Mouse (Mus musculus) megakaryocyte progenitor cell, adult 5-6 weeks (primary cell): Measurements from ENCODE around the gene Clcn2. TPM values are rescaled to one million over a fixed set of nuclear protein-coding genes. Genes with fewer than 3 reads are reported as not detected.

Experiments used
- ATAC-seq: replicated peaks from 2 replicates; pipeline ENCODE4 v1.8.0; 2016; ENCODE audit warnings: mild to moderate bottlenecking, moderate TSS enrichment, inconsistent platforms; ENCODE audit not compliant: poor library complexity
- total RNA-seq, 2 experiments: library from RNA; stranded (forward) in 1 of 2; stranded (reverse) in 1 of 2; fragments of 157-497, 149-512 nt in 1 of 2; fragments of 200-1000 nt in 1 of 2; gene quantifications; 2 replicates each; pipeline versions ENCODE4 v1.2.3 to v1.2.4; 2015 to 2017

The Clcn2 gene
- total RNA-seq, 2 experiments from 2014 or later = 1.3 to 1.6 TPM

GRCm38 (mm10) chr16:20702522-20702893, 15.0 kb downstream of the Clcn2 start:
- peak; percentile 82 for ATAC-seq

- no peak for ATAC-seq
Measured at GRCm38 (mm10) chr16:20701729-20702521, 15.6 kb downstream of the Clcn2 start.

- no peak for ATAC-seq
Measured at GRCm38 (mm10) chr16:20701316-20701715, 16.2 kb downstream of the Clcn2 start.

GRCm38 (mm10) chr16:20700036-20700435, 17.5 kb downstream of the Clcn2 start:
- no peak for ATAC-seq

GRCm38 (mm10) chr16:20699266-20699665, 18.3 kb downstream of the Clcn2 start:
- no peak for ATAC-seq

GRCm38 (mm10) chr16:20695622-20696323, 21.8 kb downstream of the Clcn2 start:
- ATAC-seq = no peak

GRCm38 (mm10) chr16:20694781-20695180, 22.8 kb downstream of the Clcn2 start:
- peak; percentile 28; the same call in 1 of the 2 replicates for ATAC-seq

GRCm38 (mm10) chr16:20693111-20693701, 24.3 kb downstream of the Clcn2 start, which contains the start of gene Fam131a:
TSS of gene Fam131a (plus strand) at chr16:20693241.
- ATAC-seq = peak; percentile 82

GRCm38 (mm10) chr16:20692241-20692965, 25.1 kb downstream of the Clcn2 start:
- no peak for ATAC-seq

- no peak for ATAC-seq
Measured at GRCm38 (mm10) chr16:20691617-20692016, 25.9 kb downstream of the Clcn2 start.

GRCm38 (mm10) chr16:20690774-20691173, 26.8 kb downstream of the Clcn2 start:
- peak; percentile 32 for ATAC-seq

- peak; percentile 90 for ATAC-seq
Measured at GRCm38 (mm10) chr16:20677974-20678675, 39.4 kb downstream of the Clcn2 start.

GRCm38 (mm10) chr16:20677380-20677779, 40.2 kb downstream of the Clcn2 start:
- ATAC-seq = no peak

GRCm38 (mm10) chr16:20676702-20677101, 40.8 kb downstream of the Clcn2 start:
- no peak for ATAC-seq

- ATAC-seq = no peak
Measured at GRCm38 (mm10) chr16:20675213-20675612, 42.3 kb downstream of the Clcn2 start.

GRCm38 (mm10) chr16:20673706-20674303, 43.7 kb downstream of the Clcn2 start:
- ATAC-seq = peak; percentile 49

GRCm38 (mm10) chr16:20672965-20673705, 44.4 kb downstream of the Clcn2 start:
- ATAC-seq = peak; percentile 12

- peak; percentile 72 for ATAC-seq
Measured at GRCm38 (mm10) chr16:20672500-20672902, 45.0 kb downstream of the Clcn2 start.

GRCm38 (mm10) chr16:20671886-20672285, 45.7 kb downstream of the Clcn2 start:
- no peak for ATAC-seq
